Mouse (Mus musculus) brain, embryonic 14.5 days (tissue): ENCODE data around the gene Izumo1r. TPM values are rescaled to one million over a fixed set of nuclear protein-coding genes. Genes with fewer than 3 reads are reported as not detected.
A peak's percentile ranks its signal among the peaks of the same experiment; 100 is the strongest.
"Not testable (repeated sequence)": the region's sequence is repeated elsewhere in the genome, so short reads cannot be mapped to it uniquely, and the experiment has no call there.

ENCODE experiments used
- DNase-seq: peaks from one replicate; pipeline ENCODE4 v3.0.0-alpha.2; 2011; ENCODE audit warnings: low read depth
- CTCF ChIP-seq: fragments of 200-500 bp; IDR thresholded peaks from 2 replicates; pipeline ENCODE4 v1.5.1; 2012; ENCODE audit warnings: inconsistent platforms, mild to moderate bottlenecking, moderate library complexity, borderline replicate concordance; ENCODE audit not compliant: insufficient read depth, insufficient read length; ENCODE audit errors: extremely low read depth
- POLR2A ChIP-seq: fragments of 200-500 bp; IDR thresholded peaks from 2 replicates; pipeline ENCODE4 v1.6.1; 2012; ENCODE audit warnings: mild to moderate bottlenecking, inconsistent platforms, borderline replicate concordance; ENCODE audit not compliant: poor library complexity, insufficient read depth, insufficient read length, severe bottlenecking; ENCODE audit errors: extremely low read depth
- polyA plus RNA-seq: library from polyadenylated mRNA; depleted of rRNA; stranded (reverse); fragments of >200 nt; gene quantifications from 2 replicates; pipeline ENCODE4 v1.2.3, GENCODE M21; 2012

Gene Izumo1r
- polyA plus RNA-seq, 1 experiment = not detected

DNA sequence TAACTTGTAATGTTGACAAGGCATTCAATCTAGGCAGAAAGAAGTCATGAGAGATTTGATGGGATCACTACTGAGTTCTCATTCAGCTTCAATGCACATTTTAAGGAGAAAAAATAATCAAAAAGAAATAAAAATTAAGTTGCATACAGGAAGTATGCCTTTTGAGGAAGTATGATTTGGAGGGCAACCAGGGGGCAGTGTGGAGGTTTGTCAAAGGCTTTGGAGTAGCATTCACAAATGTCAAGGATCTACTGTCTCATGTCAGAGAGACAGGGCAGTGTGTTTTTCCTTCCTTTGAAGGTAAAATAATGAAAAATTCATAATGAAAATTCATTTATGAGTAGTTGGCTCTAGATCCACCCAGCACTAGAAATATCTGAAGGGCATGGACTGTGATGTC lies 18.6 kb downstream of the Izumo1r start:
- no peak for TF ChIP-seq POLR2A
- TF ChIP-seq CTCF = no peak
- no peak for DNase-seq

DNA sequence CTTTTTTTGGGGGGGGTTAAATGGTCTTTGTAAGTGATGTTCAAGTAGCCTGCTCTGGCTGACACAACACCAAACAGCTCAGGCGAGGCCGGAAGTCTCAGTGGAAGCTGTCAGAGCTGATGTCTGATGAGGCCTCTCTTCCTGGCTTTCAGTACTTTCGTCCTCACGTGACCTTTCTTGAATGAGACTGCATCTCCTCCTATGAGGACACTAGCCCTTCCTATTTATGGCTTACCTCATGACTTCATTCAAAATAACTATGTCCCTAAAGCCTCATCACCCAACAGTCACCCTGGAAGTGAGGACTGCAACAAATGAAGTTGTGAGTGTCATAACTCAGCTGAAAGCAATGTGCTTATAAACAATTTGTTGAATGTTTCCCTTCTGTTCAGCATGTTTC lies 19.1 kb downstream of the Izumo1r start:
- no peak for TF ChIP-seq POLR2A
- TF ChIP-seq CTCF = no peak
- DNase-seq = no peak

DNA sequence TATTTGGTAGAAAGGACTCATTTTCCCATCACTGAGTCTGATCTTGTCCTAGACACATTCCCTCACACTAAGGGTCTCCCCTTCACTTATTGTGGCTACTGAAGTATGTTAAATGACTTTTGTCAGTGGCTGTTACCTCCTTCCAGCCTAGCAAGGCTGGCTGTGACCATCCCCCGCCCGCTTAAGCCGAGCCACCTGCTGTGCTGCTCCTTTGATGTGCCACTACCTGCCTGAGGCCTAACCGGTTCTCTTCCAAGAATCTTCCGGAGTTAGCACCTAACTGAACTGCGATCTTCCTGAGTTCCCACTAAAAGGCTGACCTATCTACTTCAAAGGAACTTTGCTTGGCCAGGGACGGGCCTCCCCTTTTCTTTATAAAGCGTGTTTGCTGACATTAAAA lies 27.2 kb downstream of the Izumo1r start:
- DNase-seq = not testable (repeated sequence)

DNA sequence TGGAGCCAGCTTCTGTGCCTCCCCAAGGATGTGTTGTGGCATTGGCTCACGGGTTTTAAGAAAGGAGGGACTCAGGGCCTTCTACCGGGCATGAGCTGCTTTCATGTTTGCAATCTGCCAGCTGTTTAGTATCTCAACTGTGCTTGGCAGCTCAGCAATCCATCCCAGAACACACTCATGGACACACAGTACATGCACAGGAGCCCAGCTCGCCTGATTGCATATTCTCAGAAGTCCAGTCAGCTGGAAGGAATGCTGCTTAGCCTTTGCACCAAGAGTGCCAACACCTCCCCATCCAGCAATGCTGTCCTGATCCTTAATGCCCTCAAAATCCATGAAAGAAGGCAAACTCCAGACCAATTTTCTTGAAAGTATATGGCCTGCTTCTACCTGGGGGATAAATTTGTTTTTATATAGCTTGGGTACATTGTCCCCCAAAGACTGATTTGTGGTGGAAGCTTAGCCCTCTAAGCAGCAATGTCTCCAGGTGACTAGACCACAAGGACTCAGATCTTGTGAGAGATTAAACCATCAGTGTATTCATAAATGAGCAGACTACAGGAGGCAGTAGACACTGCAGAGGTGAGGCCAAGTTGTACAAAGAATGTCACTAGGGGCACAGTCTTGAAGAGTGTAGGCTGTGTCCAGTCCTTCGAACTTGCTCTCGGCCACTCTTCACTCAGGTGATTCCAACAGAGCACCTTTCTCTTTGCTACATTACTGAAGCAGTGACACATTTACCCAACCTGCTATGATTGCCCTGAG lies 27.8 kb downstream of the Izumo1r start:
- DNase-seq = peak; percentile 31
- TF ChIP-seq CTCF = no peak
- TF ChIP-seq POLR2A = no peak

DNA sequence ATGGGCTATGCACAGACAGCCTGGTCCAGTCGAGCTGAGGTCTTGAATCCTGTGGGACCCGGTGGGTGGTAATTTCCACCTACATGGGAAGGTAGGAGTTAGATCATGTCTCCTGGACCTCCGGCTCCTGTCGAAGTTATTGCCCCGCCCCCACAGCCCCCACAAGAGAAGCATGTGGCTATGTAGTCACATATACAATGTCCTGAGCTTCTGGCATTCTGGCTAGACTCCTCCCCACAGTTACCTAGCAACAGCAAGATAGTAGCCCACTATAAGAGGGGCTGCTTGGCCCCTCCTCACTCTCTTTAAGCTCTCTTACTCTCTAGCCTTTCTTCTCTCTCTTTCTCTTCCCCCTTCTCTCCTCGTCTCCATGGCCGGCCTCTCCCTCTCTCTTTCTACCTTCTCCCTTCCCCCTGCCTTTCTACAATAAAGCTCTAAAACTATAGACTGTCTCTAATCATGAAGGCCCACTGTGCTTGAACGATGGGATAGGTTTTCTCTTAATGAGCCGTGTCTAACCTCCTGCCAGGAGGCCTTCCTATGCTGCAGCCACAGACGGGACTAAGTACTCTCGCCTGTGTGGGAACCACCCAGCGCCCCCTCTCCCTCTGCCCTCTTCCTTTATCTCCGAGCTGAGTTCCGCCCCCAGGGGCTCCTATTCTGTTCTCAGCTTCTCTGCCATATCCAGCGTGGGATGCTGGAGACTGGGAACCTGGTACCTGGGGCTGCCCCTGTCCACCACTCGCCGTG lies 31.4 kb downstream of the Izumo1r start:
- TF ChIP-seq POLR2A (no peak), CTCF (no peak)
- DNase-seq = peak; percentile 58

DNA sequence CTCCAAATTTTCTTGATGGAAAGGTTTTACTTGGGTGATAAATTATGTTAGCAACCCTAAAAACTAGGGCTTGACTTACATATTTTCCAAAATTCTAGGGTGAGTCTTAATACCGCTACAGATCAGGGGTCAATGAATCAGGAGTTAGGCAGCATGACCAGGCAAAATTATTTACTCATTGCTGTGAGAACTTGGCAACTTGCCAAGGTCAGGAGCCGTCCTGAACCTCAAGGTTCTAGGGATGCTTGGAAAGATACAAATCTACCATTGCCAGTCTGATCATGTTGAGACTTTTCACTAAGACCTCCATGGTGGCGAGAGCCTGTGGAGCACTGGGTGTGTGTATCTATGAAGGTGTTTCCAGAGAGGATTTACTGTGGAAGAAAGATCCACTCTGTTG lies 32.2 kb downstream of the Izumo1r start:
- TF ChIP-seq POLR2A (no peak), CTCF (no peak)
- peak; percentile 12 for DNase-seq

DNA sequence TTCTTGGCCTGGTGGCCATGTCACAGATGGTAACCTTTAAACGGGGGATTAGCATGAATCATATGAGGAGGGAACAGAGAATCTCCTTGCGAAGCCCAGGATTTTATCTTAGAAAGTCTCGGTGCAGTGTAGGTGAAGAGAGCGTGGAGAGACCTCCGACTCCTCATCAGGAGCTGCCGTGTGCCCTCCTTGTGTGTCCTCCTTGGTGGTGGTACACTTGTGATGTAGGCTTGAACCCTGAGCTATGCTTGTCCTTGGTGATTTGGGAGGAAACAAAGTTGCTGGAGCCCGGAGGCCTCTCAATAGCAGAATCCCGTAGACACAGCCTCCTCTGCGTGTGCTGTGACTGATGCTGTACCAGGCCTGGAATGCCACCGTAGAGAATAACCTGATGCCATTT lies 32.9 kb downstream of the Izumo1r start:
- TF ChIP-seq CTCF (no peak), POLR2A (no peak)
- no peak for DNase-seq

DNA sequence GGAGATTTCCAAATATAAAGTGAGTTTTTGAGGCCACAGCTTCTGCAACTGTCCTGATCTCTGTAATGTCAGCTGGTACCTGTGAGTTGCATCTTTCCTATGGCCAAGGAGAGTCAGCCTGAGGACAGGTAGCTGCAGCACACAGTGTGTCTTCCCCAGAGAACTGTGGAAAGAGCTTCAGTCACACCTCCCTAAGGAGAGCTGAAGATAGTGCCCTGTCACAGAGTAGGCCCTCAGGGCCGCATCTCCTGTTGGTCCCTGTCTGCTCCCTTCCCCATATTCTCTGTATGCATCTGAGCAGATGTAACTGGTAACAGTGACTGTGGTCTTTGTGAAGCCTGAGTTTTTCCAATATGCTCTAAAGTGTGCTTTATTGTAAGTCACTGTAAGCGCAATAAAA lies 33.4 kb downstream of the Izumo1r start:
- no peak for DNase-seq

DNA sequence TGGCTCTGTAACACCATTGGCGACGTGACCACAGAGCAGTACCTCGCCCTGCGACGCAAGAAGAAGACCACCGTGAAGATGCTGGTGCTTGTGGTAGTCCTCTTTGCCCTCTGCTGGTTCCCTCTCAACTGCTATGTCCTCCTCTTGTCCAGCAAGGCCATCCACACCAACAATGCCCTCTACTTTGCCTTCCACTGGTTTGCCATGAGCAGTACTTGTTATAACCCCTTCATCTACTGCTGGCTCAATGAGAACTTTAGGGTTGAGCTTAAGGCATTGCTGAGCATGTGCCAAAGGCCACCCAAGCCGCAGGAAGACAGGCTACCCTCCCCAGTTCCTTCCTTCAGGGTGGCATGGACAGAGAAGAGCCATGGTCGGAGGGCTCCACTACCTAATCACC lies 35.4 kb downstream of the Izumo1r start:
- DNase-seq = no peak
- no peak for TF ChIP-seq POLR2A
- no peak for TF ChIP-seq CTCF

More for the DNA sequence above, 33.4 kb downstream of the Izumo1r start:
- TF ChIP-seq CTCF (no peak), POLR2A (no peak)

DNA sequence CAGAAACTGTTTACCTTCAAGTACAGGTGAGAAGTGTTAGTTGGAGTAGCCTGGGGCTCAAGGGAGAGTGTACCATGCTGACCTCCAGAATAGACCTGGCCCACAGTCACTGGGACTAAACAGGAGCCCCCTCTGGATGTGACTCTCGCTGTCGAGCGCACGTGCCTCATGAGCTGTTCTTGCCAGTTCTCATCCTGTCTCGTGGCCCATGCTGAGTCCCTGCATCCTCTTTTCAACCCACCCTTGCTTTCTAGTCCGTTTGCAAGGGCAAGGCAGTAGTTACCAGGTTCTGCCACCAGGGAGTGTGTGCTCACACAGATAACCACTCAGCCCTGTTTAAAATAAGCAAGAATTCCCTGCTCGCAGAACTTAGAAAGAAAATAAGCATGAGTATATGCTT lies 36.8 kb downstream of the Izumo1r start:
- TF ChIP-seq POLR2A (no peak), CTCF (peak; percentile 71; the same call in 1 of the 2 replicates)

DNA sequence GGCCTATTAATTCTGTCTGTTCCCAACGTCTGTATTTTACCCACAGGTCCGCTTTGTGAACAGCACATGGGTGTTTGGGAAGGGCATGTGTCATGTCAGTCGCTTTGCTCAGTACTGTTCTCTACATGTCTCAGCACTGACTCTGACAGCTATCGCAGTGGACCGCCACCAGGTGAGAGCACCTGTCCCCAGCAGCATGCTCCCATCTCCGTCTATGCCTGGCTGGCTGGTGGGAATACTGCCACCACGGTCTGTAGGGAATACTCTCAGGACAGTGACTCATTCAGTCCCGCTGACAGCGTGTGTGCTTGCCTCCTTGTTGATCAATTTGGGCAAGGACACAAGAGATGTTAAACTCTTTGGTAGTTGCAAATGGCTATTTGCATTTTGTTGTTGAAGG lies 39.0 kb downstream of the Izumo1r start:
- TF ChIP-seq POLR2A = no peak
- TF ChIP-seq CTCF = no peak
- no peak for DNase-seq

More for the DNA sequence above, 36.8 kb downstream of the Izumo1r start:
- peak; percentile 67 for DNase-seq

DNA sequence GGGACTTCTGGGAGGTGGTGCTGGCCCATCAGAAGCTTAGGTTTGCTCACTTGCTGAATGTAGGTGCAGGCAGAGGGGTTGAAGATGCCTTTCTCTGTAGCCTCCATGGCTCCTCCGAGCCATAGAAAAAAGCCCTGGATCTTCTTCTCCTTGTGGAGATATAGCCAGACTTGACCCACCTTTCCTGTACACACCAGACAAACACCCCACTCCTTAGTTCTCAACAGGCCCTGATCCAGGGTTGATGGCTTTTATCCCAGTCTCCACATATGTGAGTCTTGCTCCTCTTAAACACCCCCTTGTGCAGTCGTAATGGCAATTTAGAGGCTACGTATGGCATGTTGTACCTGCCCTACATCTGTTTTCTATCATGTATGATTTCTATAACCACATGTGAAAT lies 40.6 kb downstream of the Izumo1r start:
- no peak for DNase-seq
- TF ChIP-seq CTCF (no peak), POLR2A (no peak)

DNA sequence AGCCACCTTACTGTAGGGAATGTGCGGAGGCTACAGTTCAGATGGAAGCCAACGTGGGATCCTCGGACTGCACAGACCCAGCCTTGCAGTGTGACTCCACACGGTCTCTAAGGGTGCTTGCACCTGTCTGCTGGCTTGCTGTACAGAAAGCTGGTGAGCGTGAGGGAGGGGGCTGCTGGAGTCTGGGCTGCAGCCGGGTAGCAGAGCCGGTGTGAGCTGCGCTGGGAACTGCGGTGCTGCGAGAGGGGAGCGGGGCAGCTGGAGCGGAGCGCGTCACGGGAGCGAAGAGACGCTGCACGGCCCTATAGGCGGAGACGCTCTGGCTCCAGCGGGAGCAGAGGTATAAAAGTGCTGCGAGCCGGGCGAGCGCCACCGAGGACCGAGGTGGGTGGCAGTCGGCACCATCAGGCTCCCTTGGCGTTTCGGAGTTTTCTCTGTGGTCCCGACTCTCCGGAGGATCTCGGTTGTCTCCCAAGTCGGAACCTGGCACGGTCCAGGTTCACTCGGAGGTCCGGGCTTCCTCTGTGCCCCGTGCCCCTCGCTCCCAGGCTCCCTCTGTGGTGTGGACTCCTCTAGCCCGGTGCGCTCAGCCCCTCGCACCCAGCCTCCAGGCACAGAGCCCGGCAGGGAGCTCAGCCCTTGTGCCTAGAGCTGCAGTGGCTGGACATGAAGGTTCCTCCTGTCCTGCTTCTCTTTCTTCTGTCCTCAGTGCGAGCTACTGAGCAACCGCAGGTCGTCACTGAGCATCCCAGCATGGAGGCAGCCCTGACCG lies 43.7 kb downstream of the Izumo1r start, which contains the start of gene Gpr83:
TSS of gene Gpr83 (plus strand) at position 343 of the 772 bp plus-strand sequence.
- DNase-seq = peak; percentile 82
- TF ChIP-seq CTCF (no peak), POLR2A (no peak)

DNA sequence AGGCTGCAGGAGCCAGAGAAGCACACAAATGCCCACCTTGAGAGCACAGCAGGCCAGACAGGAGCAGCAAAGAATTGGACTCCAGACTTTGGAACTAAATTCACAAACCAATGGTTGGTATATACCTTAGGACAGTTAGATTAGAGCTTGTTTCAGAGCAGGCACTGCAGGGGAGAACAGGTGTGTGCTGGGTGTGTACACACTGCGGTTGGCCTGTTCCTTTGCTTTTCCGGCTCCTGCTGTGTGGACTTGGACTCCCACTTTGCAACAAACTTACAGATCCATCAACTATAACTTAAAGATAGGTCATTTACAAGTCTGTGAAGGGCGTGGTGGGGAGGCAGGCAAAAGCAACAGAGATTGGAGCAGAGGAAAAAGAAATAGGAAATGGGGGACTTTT lies 45.0 kb downstream of the Izumo1r start:
- DNase-seq = no peak

More for the DNA sequence above, 45.0 kb downstream of the Izumo1r start:
- TF ChIP-seq CTCF (no peak), POLR2A (no peak)
